Mouse (Mus musculus) stomach, embryonic 16.5 days (tissue): ENCODE measurements around the gene L3mbtl4. TPM values are rescaled to one million over a fixed set of nuclear protein-coding genes. Genes with fewer than 3 reads are reported as not detected.

Source experiments
- ATAC-seq: fragments of 200-750 bp; cut with Nextera tagmentation; 2 replicates; pipeline ENCODE4 v1.8.0; 2017; ENCODE audit warnings: moderate number of reproducible peaks, moderate TSS enrichment; ENCODE audit not compliant: insufficient read depth, low FRiP score
- H3K27ac ChIP-seq: fragments of 300-500 bp; sonication (generic); 2 replicates; pipeline ENCODE4 v1.5.1; 2014; ENCODE audit warnings: low read length
- H3K27me3 ChIP-seq: fragments of 300-500 bp; sonication (generic); 2 replicates; pipeline ENCODE4 v1.6.1; 2014; ENCODE audit warnings: low read length, control low read depth, mixed read lengths; ENCODE audit not compliant: control insufficient read depth, insufficient read depth
- H3K36me3 ChIP-seq: fragments of 300-500 bp; sonication (generic); 2 replicates; pipeline ENCODE4 v1.6.1; 2014; ENCODE audit warnings: low read length; ENCODE audit not compliant: control insufficient read depth, insufficient read depth
- H3K4me1 ChIP-seq: fragments of 300-500 bp; sonication (generic); 2 replicates; pipeline ENCODE4 v1.6.1; 2014; ENCODE audit warnings: low read length, control low read depth, mixed read lengths; ENCODE audit not compliant: control insufficient read depth, insufficient read depth
- H3K4me2 ChIP-seq: fragments of 300-500 bp; sonication (generic); 2 replicates; pipeline ENCODE4 v1.6.1; 2014; ENCODE audit warnings: low read depth, low read length, mixed read lengths
- H3K4me3 ChIP-seq: fragments of 300-500 bp; sonication (generic); replicated peaks from 2 replicates; pipeline ENCODE4 v1.5.1; 2014; ENCODE audit warnings: mild to moderate bottlenecking, low read length
- H3K9ac ChIP-seq: fragments of 300-500 bp; sonication (generic); 2 replicates; pipeline ENCODE4 v1.6.1; 2014; ENCODE audit warnings: low read length
- H3K9me3 ChIP-seq: fragments of 300-500 bp; sonication (generic); replicated peaks from 2 replicates; pipeline ENCODE4 v1.6.1; 2016; ENCODE audit warnings: low read length, control low read depth; ENCODE audit not compliant: control insufficient read depth
- WGBS: fragments of 180-500 bp; shearing (Covaris S2); extraction: QIAGEN DNeasy Blood & Tissue Kit; methylation state at CpG from one replicate; pipeline ENCODE4 v1.1.7; 2014; 5-methylcytosine and 5-hydroxymethylcytosine counted together
- polyA plus RNA-seq: library from polyadenylated mRNA; unstranded; fragments of >200 nt; fragmentation: Nextera tagmentation; extraction: Ambion mirVana; gene quantifications from 2 replicates; pipeline ENCODE4 v1.2.1, GENCODE M21; 2015

L3mbtl4 gene
- polyA plus RNA-seq, 1 experiment from 2014 or later = 0.14 TPM

DNA sequence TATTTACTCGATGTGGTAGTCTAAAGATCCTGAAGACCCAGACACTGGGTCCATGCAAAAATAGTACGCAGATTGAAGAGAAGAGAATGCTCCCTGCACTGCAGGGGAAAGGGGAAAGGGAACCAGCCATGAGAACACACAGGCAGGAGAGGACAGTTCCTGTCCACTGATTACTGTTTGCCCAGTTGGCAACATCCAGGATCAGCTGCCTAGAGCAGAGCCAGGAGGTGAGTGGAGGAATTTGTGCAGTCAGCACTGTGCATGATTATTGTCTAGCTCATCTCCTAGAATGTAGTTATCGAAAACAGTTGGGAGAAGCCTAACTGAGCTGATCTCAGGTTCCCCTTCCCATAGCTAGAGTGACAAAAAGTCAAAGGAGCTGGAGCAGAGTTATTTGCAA, 311.6 kb downstream of the L3mbtl4 start:
- Histone ChIP-seq H3K4me2 (no peak overlapping the region), H3K9ac (no peak overlapping the region), H3K36me3 (no peaks in the 10 kb centered on the region), H3K4me3 (no peak overlapping the region), H3K27me3 (no peaks in the 10 kb centered on the region), H3K9me3 (no peaks in the 10 kb centered on the region), H3K4me1 (no peaks in the 10 kb centered on the region), H3K27ac (no peak overlapping the region)
- ATAC-seq = no peak
- WGBS = 82% methylated on average over 3 of the region's 3 CpGs

DNA sequence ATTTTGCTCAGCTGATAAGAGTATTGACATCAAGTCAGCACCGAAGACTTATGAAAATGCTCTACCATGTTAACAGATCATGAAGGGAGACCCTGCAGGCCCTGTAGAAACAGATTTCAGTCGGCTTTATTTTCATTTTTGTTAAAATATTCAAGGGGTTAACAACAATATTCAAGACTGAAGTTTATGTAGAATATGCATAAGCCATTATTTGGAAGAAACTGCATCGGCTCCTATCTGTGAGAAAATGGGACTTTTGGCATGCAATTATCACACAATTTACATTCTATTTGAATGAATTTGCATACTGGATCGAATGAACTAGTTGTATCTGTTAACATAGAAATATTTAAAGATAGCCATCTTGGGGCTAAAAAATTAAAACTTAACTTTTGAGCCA, 318.0 kb downstream of the L3mbtl4 start:
- no peak overlapping the region for H3K9ac ChIP-seq
- H3K36me3 ChIP-seq = no peaks in the 10 kb centered on the region
- no peak for ATAC-seq
- H3K4me2 ChIP-seq = no peak overlapping the region
- H3K9me3 ChIP-seq = no peaks in the 10 kb centered on the region
- no peak overlapping the region for H3K27ac ChIP-seq
- WGBS = 70% methylated on average over 4 of the region's 4 CpGs
- H3K4me1 ChIP-seq = no peaks in the 10 kb centered on the region
- no peak overlapping the region for H3K4me3 ChIP-seq
- no peaks in the 10 kb centered on the region for H3K27me3 ChIP-seq

DNA sequence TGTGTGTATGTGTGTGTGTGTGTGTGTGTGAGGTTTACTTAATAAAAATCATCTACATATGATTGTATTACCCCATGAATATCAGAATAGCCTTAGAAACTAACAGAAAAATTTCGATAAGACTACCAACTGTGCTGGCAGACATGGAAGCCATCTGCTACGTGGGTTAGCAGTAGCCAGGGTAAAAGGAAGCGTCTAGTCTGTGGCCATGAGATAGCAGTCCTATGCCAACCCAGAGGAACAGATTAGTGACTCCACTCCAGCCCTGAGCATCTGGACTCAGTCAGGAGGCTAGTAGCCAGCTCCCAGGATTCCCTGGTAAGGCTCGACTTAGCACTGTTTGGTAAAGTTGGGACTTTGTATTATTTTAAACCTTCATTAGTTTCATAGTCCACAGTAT, 329.1 kb downstream of the L3mbtl4 start:
- Histone ChIP-seq H3K27ac (no peak overlapping the region), H3K4me2 (no peak overlapping the region), H3K9me3 (no peaks in the 10 kb centered on the region), H3K9ac (no peak overlapping the region), H3K4me1 (no peaks in the 10 kb centered on the region), H3K4me3 (no peak overlapping the region), H3K36me3 (no peaks in the 10 kb centered on the region), H3K27me3 (no peaks in the 10 kb centered on the region)
- no peak for ATAC-seq
- 62% methylated on average over 4 of the region's 4 CpGs for WGBS

DNA sequence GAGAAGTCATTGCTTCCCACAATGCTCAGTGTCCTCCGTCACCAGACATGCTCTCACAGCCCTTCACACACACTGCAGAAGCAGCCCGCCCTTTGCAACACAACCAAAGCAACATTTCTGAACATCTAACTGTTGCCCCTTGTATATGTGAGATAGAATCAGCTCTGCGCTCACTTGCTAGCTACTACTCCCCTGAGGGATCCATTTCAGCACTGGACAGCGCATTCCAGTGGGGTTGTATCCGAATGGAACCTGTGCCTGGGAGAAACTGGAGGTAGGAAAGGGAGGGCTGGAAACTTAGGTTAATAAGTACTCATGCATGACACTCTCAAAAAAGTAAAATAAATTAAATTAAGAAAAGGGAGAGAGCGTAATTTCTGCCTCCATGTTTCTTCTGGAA, 334.1 kb downstream of the L3mbtl4 start:
- ATAC-seq = no peak
- H3K4me1 ChIP-seq = no peaks in the 10 kb centered on the region
- no peak overlapping the region for H3K4me3 ChIP-seq
- H3K4me2 ChIP-seq = no peak overlapping the region
- H3K9ac ChIP-seq = no peak overlapping the region
- no peak overlapping the region for H3K27ac ChIP-seq
- WGBS = 49% methylated on average over 6 of the region's 6 CpGs
- H3K36me3 ChIP-seq = no peaks in the 10 kb centered on the region
- H3K9me3 ChIP-seq = no peaks in the 10 kb centered on the region
- H3K27me3 ChIP-seq = no peaks in the 10 kb centered on the region

DNA sequence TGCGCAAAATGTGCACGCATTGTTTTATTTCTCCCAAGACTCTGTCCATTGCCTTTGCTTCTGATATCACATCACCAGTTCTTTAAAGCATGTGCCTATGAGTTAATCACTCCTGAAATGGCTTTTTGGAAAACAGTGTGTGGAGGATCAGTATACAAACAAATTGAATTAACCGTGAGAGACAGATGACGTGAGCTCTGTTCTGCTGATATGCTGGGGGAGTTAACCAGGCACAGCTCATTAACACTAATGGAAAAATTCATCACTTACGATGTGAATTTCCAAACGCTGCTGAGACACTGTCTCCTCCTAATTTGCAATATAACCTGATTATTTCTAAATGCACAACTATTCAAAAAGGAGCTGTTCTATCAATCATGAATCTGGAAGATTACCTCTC, 337.6 kb downstream of the L3mbtl4 start:
- H3K4me1 ChIP-seq = no peaks in the 10 kb centered on the region
- H3K9me3 ChIP-seq = no peaks in the 10 kb centered on the region
- no peaks in the 10 kb centered on the region for H3K36me3 ChIP-seq
- H3K27ac ChIP-seq = no peak overlapping the region
- no peak for ATAC-seq
- H3K4me2 ChIP-seq = no peak overlapping the region
- no peaks in the 10 kb centered on the region for H3K27me3 ChIP-seq
- no peak overlapping the region for H3K4me3 ChIP-seq
- 74% methylated on average over 6 of the region's 6 CpGs for WGBS
- H3K9ac ChIP-seq = no peak overlapping the region

DNA sequence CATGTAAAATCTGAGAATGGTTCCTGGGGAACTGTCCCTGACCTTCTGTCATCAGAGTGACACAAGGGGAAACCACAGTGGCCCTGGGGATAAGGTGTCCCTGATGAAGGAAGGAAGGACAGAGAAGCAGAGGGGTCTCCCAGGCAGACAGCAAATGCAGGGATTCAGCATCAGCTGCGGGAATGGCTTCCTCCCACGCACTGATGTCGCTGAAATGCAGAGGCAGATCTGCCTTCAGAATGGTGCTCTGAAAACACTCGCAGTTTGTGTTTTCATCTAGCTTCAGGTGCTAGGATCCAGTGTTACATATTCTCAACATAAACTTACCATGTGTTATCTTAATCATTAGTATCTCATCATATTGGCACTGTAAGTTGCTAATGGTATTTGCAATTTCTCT, 351.7 kb downstream of the L3mbtl4 start:
- H3K9ac ChIP-seq = no peak overlapping the region
- no peak overlapping the region for H3K4me3 ChIP-seq
- no peaks in the 10 kb centered on the region for H3K9me3 ChIP-seq
- no peak for ATAC-seq
- H3K4me1 ChIP-seq = no peaks in the 10 kb centered on the region
- no peak overlapping the region for H3K4me2 ChIP-seq
- no peak overlapping the region for H3K27ac ChIP-seq
- WGBS = 76% methylated on average over 4 of the region's 4 CpGs
- no peaks in the 10 kb centered on the region for H3K27me3 ChIP-seq
- H3K36me3 ChIP-seq = no peaks in the 10 kb centered on the region

DNA sequence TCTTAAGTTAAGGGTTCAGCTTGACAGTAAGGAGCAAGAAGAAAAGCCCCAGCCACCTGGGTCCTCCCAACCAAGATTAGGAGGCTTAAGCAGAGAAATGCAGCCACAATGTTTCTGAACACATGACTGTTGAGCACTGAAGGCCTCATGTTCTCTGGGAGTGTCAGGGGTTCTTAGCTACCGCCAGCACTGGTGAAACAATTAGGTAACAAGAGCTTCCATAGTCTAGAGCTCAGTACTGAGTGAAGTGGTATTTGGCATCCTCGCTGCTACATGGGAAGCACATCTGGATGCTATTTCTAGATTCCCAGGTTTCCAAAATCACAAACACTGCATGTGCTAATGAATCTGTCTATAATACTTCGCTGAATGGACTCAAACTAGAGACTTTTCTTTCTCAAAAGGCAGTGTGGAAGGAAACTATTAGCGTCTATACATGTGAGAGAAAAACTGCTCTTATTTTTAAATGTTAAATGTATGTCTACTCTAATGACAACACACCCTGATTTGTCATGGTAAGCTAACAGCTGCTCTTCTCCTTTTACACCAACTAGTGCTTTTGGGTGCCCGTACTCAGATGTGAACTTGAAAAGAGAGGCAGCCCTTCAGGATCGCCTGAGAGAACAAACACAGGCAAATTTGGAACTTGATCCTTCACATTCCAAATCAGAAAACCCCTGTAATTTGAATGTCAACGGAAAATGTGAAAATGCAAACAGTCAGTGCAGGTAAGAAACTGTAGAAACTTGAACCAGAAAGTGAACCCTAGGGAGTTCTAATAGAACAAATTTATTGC, 356.2 kb downstream of the L3mbtl4 start:
- H3K9ac ChIP-seq = no peak overlapping the region
- no peak overlapping the region for H3K4me3 ChIP-seq
- H3K4me2 ChIP-seq = no peak overlapping the region
- no peaks in the 10 kb centered on the region for H3K36me3 ChIP-seq
- no peaks in the 10 kb centered on the region for H3K27me3 ChIP-seq
- H3K4me1 ChIP-seq = no peaks in the 10 kb centered on the region
- no peak for ATAC-seq
- WGBS = 64% methylated on average over 7 of the region's 7 CpGs
- no peaks in the 10 kb centered on the region for H3K9me3 ChIP-seq
- H3K27ac ChIP-seq = no peak overlapping the region

DNA sequence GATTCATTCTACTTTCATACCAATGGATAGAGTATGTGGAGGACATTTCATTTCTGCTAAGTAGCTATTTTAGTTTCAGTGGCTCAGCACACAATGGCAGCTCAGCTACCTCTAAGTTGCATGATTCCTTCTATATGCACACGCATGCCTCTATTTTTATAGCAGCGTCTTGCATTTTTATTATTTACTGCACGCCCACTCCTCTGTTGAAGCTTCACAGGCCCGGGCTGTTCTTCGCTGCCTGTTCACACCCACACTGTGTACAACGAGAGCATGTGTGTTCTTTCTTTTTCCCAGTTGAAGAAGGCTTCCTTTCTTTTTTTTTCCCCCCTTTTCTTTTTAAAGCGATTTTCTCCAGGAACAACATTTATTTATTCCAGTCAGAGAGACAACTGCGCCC, 357.8 kb downstream of the L3mbtl4 start:
- 84% methylated on average over 8 of the region's 8 CpGs for WGBS
- no peak for ATAC-seq
- H3K4me3 ChIP-seq = no peak overlapping the region

DNA sequence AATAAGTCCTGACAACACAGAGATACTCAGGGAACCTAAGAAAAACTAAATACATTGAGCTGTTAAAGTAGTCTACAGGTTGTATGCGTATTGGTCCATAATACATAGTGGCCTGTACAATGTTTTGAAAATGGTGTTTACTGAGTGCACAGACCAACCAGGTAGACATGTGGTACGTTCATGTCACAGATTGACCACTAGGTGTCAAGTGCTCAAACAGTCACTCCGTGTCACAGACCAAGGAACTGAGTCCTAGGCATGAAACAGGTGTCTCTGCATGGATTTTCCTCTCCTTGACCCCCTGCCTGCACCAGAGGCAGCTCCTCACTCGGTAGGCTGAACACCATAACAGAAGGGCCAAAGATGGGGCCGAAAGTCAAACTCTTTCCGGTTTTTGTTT, 366.6 kb downstream of the L3mbtl4 start:
- ATAC-seq = no peak
- no peaks in the 10 kb centered on the region for H3K27me3 ChIP-seq
- H3K27ac ChIP-seq = no peak overlapping the region
- H3K4me3 ChIP-seq = no peak overlapping the region
- WGBS = 71% methylated on average over 6 of the region's 6 CpGs
- no peak overlapping the region for H3K4me2 ChIP-seq
- no peaks in the 10 kb centered on the region for H3K9me3 ChIP-seq
- H3K9ac ChIP-seq = no peak overlapping the region
- H3K36me3 ChIP-seq = no peaks in the 10 kb centered on the region
- H3K4me1 ChIP-seq = no peaks in the 10 kb centered on the region

More for the DNA sequence above, 357.8 kb downstream of the L3mbtl4 start:
- Histone ChIP-seq H3K27me3 (no peaks in the 10 kb centered on the region), H3K27ac (no peak overlapping the region), H3K9me3 (no peaks in the 10 kb centered on the region), H3K4me2 (no peak overlapping the region), H3K36me3 (no peaks in the 10 kb centered on the region), H3K4me1 (no peaks in the 10 kb centered on the region), H3K9ac (no peak overlapping the region)
